Mouse (Mus musculus) hematopoietic multipotent progenitor cell, adult 10-12 weeks (in vitro differentiated cells): Measurements from ENCODE around the gene Anxa6. TPM values are rescaled to one million over a fixed set of nuclear protein-coding genes. Genes with fewer than 3 reads are reported as not detected.

Experiments
- polyA plus RNA-seq: library from polyadenylated mRNA; stranded (reverse); fragments of >175 nt; gene quantifications from 2 replicates; pipeline ENCODE4 v1.2.3, GENCODE M21; 2012; ENCODE audit warnings: low replicate concordance

The Anxa6 gene
- polyA plus RNA-seq, result 55.4 and 140 TPM in 2 replicates

GRCm38 (mm10) chr11:55033040-55033660 is at the start of gene Anxa6:
TSS of gene Anxa6 (minus strand) at chr11:55033445.

DNA sequence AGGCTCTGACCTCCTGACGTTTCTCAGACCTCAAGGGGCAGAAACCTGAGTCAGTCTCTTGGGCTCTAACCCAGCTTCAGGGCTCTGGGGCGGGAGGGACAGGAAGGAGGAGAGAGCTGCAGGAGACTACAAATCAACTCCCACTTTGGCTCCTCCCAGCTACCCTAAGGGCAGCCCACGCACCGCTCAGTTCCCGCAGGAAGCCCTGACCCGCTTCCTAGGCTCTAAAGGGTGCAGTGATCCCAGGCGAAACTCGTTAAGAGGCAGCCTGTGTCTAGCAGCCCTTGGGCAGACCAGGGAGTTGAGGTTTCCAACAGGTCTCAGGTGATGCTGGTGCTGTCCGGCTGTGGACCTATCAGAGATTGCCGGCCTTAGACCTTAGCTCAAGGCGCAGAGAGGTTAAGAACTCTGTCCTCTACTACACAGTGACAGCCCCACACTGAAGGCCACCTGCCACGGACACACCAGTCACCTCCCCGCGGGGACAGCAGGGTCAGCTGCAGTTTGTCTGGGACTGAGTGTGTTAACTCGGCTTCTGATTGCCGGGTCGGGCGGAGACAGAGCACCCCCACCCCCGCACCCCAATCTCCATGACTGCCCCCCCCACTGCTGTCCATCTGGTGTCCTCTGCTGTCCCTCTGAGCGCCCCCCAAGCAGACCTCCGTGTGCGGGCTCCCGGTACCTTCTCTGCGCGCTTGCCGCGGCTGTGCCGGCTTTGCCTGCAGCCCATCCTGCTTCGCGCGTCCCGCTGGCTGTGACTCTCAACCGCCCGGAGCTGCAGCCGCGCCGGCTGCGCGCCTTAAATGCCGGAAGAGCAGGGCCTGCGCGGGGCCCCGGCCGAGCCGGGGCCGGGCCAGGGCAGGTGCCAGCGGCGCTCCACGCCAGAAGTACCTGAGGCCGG is 44.3 kb upstream of the Anxa6 start, which contains the start of gene Ccdc69:
TSS of gene Ccdc69 (minus strand) at position 801 of the 901 bp plus-strand sequence.

GRCm38 (mm10) chr11:54962810-54963209 is 70.4 kb downstream of the Anxa6 start, which contains the start of gene Tnip1:
TSS of gene Tnip1 (minus strand) at chr11:54962917.

Other genes starting within 250 kb of the Anxa6 start
- gene Cdc42se2, start 245.8 kb downstream of the Anxa6 start, polyA plus RNA-seq, result 26.5 and 30.5 TPM in 2 replicates
- gene Lyrm7, start 172.5 kb downstream of the Anxa6 start, polyA plus RNA-seq, result 0.09 and 1.3 TPM in 2 replicates
- 574 and 607 TPM in 2 replicates for gene Hint1, start 167.1 kb downstream of the Anxa6 start, polyA plus RNA-seq
- 8.4 and 9.6 TPM in 2 replicates for gene Gpx3, start 131.0 kb downstream of the Anxa6 start, polyA plus RNA-seq
- gene Tnip1, start 70.5 kb downstream of the Anxa6 start, polyA plus RNA-seq, result 113 and 142 TPM in 2 replicates
- gene Ccdc69, start 44.7 kb upstream of the Anxa6 start, polyA plus RNA-seq, result 16.3 and 21.5 TPM in 2 replicates
- gene Gm2a, start 64.7 kb upstream of the Anxa6 start, polyA plus RNA-seq, result 32.1 and 110 TPM in 2 replicates
- 0.08 and 0.22 TPM in 2 replicates for gene Slc36a3, start 118.3 kb upstream of the Anxa6 start, polyA plus RNA-seq
- not detected in 2 replicates for gene Slc36a2, start 151.6 kb upstream of the Anxa6 start, polyA plus RNA-seq
- 13.5 and 33.0 TPM in 2 replicates for gene Slc36a1, start 170.9 kb upstream of the Anxa6 start, polyA plus RNA-seq